Mouse (Mus musculus): ENCODE measurements around the gene Cltc.

- TF ChIP-seq CTCF (IDR thresholded peaks at IDR 0.05; ENCODE audit: low read depth, low read length): no peak
- no peak for TF ChIP-seq TAL1 (conservative IDR thresholded peaks at IDR 0.05; ENCODE audit: low read depth, low read length)
- TF ChIP-seq GATA1 (IDR thresholded peaks at IDR 0.05; ENCODE audit: borderline replicate concordance, low read length): no peak
Measured at GRCm38 (mm10) chr11:86760357-86760756, 3.0 kb upstream of the Cltc start.
